Mouse (Mus musculus): ENCODE results near the gene Cox14. TPM values are rescaled to one million over a fixed set of nuclear protein-coding genes. Genes with fewer than 3 reads are reported as not detected.
"Not testable (repeated sequence)": the region's sequence is repeated elsewhere in the genome, so short reads cannot be mapped to it uniquely, and the experiment has no call there.

Cox14 gene
- total RNA-seq, 2 experiments from 2014 or later, result 126 to 128 TPM

GRCm38 (mm10) chr15:99721921-99722743 lies 3.3 kb upstream of the Cox14 start:
- intact Hi-C loops (cut with DNase I), result no loop called here
- DNase-seq (ENCODE audit: low spot score in 2 of 2), result no peak

GRCm38 (mm10) chr15:99723120-99723514 lies 2.3 kb upstream of the Cox14 start:
- intact Hi-C loops (cut with DNase I), result no loop called here
- DNase-seq (ENCODE audit: low spot score in 2 of 2), result no peak

GRCm38 (mm10) chr15:99723515-99724291 lies 1.7 kb upstream of the Cox14 start:
- intact Hi-C loops (cut with DNase I), result loop anchor here (2.0 kb wide), 1 partner anchor 49 kb away; the partner anchor contains the start of gene Cers5
- peak in 1 of 2 experiments; percentile 75 for DNase-seq (ENCODE audit: low spot score in 2 of 2)

GRCm38 (mm10) chr15:99724292-99725021 lies 961 bp upstream of the Cox14 start:
- intact Hi-C loops (cut with DNase I), result loop anchor here (2.0 to 5.0 kb wide), 2 partner anchors 48 to 178 kb away; partner anchors contain the start of gene Cers5

GRCm38 (mm10) chr15:99726549-99726948 lies 1.1 kb downstream of the Cox14 start:
- intact Hi-C loops (cut with DNase I), result loop anchor here (5.0 kb wide), 1 partner anchor 176 kb away; no protein-coding TSS in a partner anchor

More at GRCm38 (mm10) chr15:99724292-99725021, 961 bp upstream of the Cox14 start:
- DNase-seq (ENCODE audit: low spot score in 2 of 2), result peak; percentile 73 to 78

GRCm38 (mm10) chr15:99727039-99727438 lies 1.6 kb downstream of the Cox14 start:
- DNase-seq (ENCODE audit: low spot score in 2 of 2), result not testable (repeated sequence)
- intact Hi-C loops (cut with DNase I), result loop anchor here (5.0 kb wide), 1 partner anchor 175 kb away; no protein-coding TSS in a partner anchor

More at GRCm38 (mm10) chr15:99726549-99726948, 1.1 kb downstream of the Cox14 start:
- no peak for DNase-seq (ENCODE audit: low spot score in 2 of 2)

GRCm38 (mm10) chr15:99727525-99727924 lies 2.1 kb downstream of the Cox14 start:
- no peak for DNase-seq (ENCODE audit: low spot score in 2 of 2)
- intact Hi-C loops (cut with DNase I), result loop anchor here (5.0 kb wide), 1 partner anchor 175 kb away; no protein-coding TSS in a partner anchor

- intact Hi-C loops (cut with DNase I), result loop anchor here (5.0 kb wide), 1 partner anchor 174 kb away; no protein-coding TSS in a partner anchor
- DNase-seq (ENCODE audit: low spot score in 2 of 2), result no peak
Observed at GRCm38 (mm10) chr15:99728211-99728610, 2.8 kb downstream of the Cox14 start.

GRCm38 (mm10) chr15:99729056-99729783 lies 3.8 kb downstream of the Cox14 start:
- intact Hi-C loops (cut with DNase I), result loop anchor here (5.0 kb wide), 1 partner anchor 173 kb away; no protein-coding TSS in a partner anchor
- no peak for DNase-seq (ENCODE audit: low spot score in 2 of 2)

GRCm38 (mm10) chr15:99731167-99731566 lies 5.7 kb downstream of the Cox14 start:
- DNase-seq (ENCODE audit: low spot score in 2 of 2), result no peak
- intact Hi-C loops (cut with DNase I), result no loop called here

GRCm38 (mm10) chr15:99731678-99732077 lies 6.3 kb downstream of the Cox14 start:
- intact Hi-C loops (cut with DNase I), result no loop called here

GRCm38 (mm10) chr15:99733186-99733585 lies 7.8 kb downstream of the Cox14 start:
- intact Hi-C loops (cut with DNase I), result no loop called here
- no peak for DNase-seq (ENCODE audit: low spot score in 2 of 2)

More at GRCm38 (mm10) chr15:99731678-99732077, 6.3 kb downstream of the Cox14 start:
- DNase-seq (ENCODE audit: low spot score in 2 of 2), result no peak

GRCm38 (mm10) chr15:99735631-99736030 lies 10.2 kb downstream of the Cox14 start:
- intact Hi-C loops (cut with DNase I), result no loop called here
- peak; percentile 100 for DNase-seq (ENCODE audit: low spot score in 2 of 2)

- peak in 1 of 2 experiments; percentile 64 for DNase-seq (ENCODE audit: low spot score in 2 of 2)
- intact Hi-C loops (cut with DNase I), result no loop called here
Observed at GRCm38 (mm10) chr15:99736675-99737074, 11.3 kb downstream of the Cox14 start.

- DNase-seq (ENCODE audit: low spot score in 2 of 2), result no peak
- intact Hi-C loops (cut with DNase I), result no loop called here
Observed at GRCm38 (mm10) chr15:99740229-99740628, 14.8 kb downstream of the Cox14 start.

- peak in 1 of 2 experiments; percentile 18 for DNase-seq (ENCODE audit: low spot score in 2 of 2)
- intact Hi-C loops (cut with DNase I), result no loop called here
Observed at GRCm38 (mm10) chr15:99754204-99754603, 28.8 kb downstream of the Cox14 start.

- no peak for DNase-seq (ENCODE audit: low spot score in 2 of 2)
- intact Hi-C loops (cut with DNase I), result no loop called here
Observed at GRCm38 (mm10) chr15:99767467-99767866, 42.0 kb downstream of the Cox14 start.

- intact Hi-C loops (cut with DNase I), result no loop called here
- no peak for DNase-seq (ENCODE audit: low spot score in 2 of 2)
Observed at GRCm38 (mm10) chr15:99768761-99769160, 43.3 kb downstream of the Cox14 start.
